Mouse (Mus musculus) MEL (cell line): ENCODE measurements around the gene Themis2.

ENCODE experiments used
- CTCF ChIP-seq, 3 experiments: IDR thresholded peaks in 2 of 3; conservative IDR thresholded peaks in 1 of 3; 2 replicates each; pipeline ENCODE4 v1.5.1; 2011 to 2012; ENCODE audit warnings: low read length in 3 of 3, low read depth in 2 of 3, mild to moderate bottlenecking in 2 of 3, improper control_type of control experiment in 1 of 3, inconsistent platforms in 1 of 3, mixed read lengths in 1 of 3, moderate library complexity in 1 of 3; ENCODE audit not compliant: control insufficient read depth in 1 of 3, insufficient read depth in 1 of 3, poor library complexity in 1 of 3, severe bottlenecking in 1 of 3
- ETS1 ChIP-seq: IDR thresholded peaks from 2 replicates; pipeline ENCODE4 v1.6.1; 2012; ENCODE audit warnings: low read depth, mild to moderate bottlenecking, inconsistent platforms, low read length, improper control_type of control experiment, moderate library complexity
- GATA1 ChIP-seq: IDR thresholded peaks from 2 replicates; pipeline ENCODE4 v1.6.1; 2011; ENCODE audit warnings: low read depth, low read length, improper control_type of control experiment
- MYC ChIP-seq: IDR thresholded peaks from 2 replicates; pipeline ENCODE4 v1.6.1; 2011; ENCODE audit warnings: low read depth, mild to moderate bottlenecking, low read length, improper control_type of control experiment, moderate library complexity
- POLR2A ChIP-seq, 2 experiments: IDR thresholded peaks; 2 replicates each; pipeline ENCODE4 v1.6.1; 2011 to 2012; ENCODE audit warnings: low read length in 2 of 2, mild to moderate bottlenecking in 2 of 2, control low read depth in 1 of 2, improper control_type of control experiment in 1 of 2, low read depth in 1 of 2, moderate library complexity in 1 of 2; ENCODE audit not compliant: control insufficient read depth in 1 of 2, insufficient read depth in 1 of 2, poor library complexity in 1 of 2

DNA sequence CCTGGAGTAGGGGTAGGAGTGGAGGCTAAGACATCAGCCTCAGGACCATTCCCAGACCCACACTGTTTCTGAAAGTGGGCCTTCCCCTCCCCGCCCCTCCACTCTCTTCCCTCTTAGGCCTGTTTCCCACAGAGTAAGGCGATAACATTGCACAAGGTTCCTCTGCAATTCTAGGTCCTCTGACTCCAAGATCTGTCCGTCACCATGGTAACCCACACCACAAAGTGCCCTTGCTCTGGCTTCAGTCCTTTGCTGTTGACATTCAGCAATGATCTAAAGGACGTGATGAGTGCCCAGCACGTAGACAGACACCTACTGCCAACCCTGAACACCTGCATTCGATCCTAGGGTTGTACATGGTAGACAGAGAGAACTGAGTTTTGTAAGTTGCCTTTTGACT is 43.2 kb downstream of the Themis2 start:
- no peak for TF ChIP-seq CTCF (IDR thresholded peaks at IDR 0.05 in 2 of 3, conservative IDR thresholded peaks at IDR 0.05 in 1 of 3; ENCODE audit: control insufficient read depth in 1 of 3, insufficient read depth in 1 of 3, low read depth in 2 of 3, low read length in 3 of 3, poor library complexity in 1 of 3, severe bottlenecking in 1 of 3)
- TF ChIP-seq POLR2A (IDR thresholded peaks at IDR 0.05; ENCODE audit: control insufficient read depth in 1 of 2, insufficient read depth in 1 of 2, low read depth in 1 of 2, low read length in 2 of 2, poor library complexity in 1 of 2): no peak
- no peak for TF ChIP-seq MYC
- no peak for TF ChIP-seq ETS1
- no peak for TF ChIP-seq GATA1
